Mouse (Mus musculus) heart, postnatal 25 days (tissue): ENCODE results near the gene Zmynd11. TPM values are rescaled to one million over a fixed set of nuclear protein-coding genes. Genes with fewer than 3 reads are reported as not detected.

Source experiments
- DNase-seq: peaks from one replicate; pipeline ENCODE4 v3.0.0; 2022; ENCODE audit warnings: low spot score
- intact Hi-C: fragments of 180-260 bp; cut with DNase I; formaldehyde crosslinking; loops from one replicate; pipeline ENCODE4 v1.15.1; 2025
- total RNA-seq, 2 experiments: library from RNA; stranded (reverse); gene quantifications; 2 replicates each; pipeline ENCODE4 v1.2.3; 2021

The Zmynd11 gene
- total RNA-seq, 2 experiments from 2014 or later: 122 to 135 TPM

- DNase-seq: no peak
- intact Hi-C loops: no loop called here
Observed at GRCm38 (mm10) chr13:9681492-9681891, 83.6 kb downstream of the Zmynd11 start.

- DNase-seq: no peak
- intact Hi-C loops: no loop called here
Observed at GRCm38 (mm10) chr13:9674126-9674525, 91.0 kb downstream of the Zmynd11 start.

GRCm38 (mm10) chr13:9669246-9669645, 95.9 kb downstream of the Zmynd11 start:
- intact Hi-C loops: no loop called here
- DNase-seq: no peak

- DNase-seq: no peak
- intact Hi-C loops: no loop called here
Observed at GRCm38 (mm10) chr13:9667954-9668496, 97.1 kb downstream of the Zmynd11 start.

GRCm38 (mm10) chr13:9663593-9663992, 101.5 kb downstream of the Zmynd11 start:
- intact Hi-C loops: no loop called here
- DNase-seq: no peak

GRCm38 (mm10) chr13:9660711-9661110, 104.4 kb downstream of the Zmynd11 start:
- no peak for DNase-seq

GRCm38 (mm10) chr13:9656613-9657012, 108.5 kb downstream of the Zmynd11 start:
- no peak for DNase-seq
- intact Hi-C loops: no loop called here

More at GRCm38 (mm10) chr13:9660711-9661110, 104.4 kb downstream of the Zmynd11 start:
- intact Hi-C loops: no loop called here

GRCm38 (mm10) chr13:9653018-9653417, 112.1 kb downstream of the Zmynd11 start:
- no peak for DNase-seq
- intact Hi-C loops: no loop called here

GRCm38 (mm10) chr13:9650580-9650979, 114.5 kb downstream of the Zmynd11 start:
- no peak for DNase-seq
- intact Hi-C loops: no loop called here

- intact Hi-C loops: no loop called here
- no peak for DNase-seq
Observed at GRCm38 (mm10) chr13:9649894-9650293, 115.2 kb downstream of the Zmynd11 start.

GRCm38 (mm10) chr13:9648716-9649115, 116.4 kb downstream of the Zmynd11 start:
- no peak for DNase-seq
- intact Hi-C loops: no loop called here

- DNase-seq: no peak
- intact Hi-C loops: no loop called here
Observed at GRCm38 (mm10) chr13:9637949-9638348, 127.2 kb downstream of the Zmynd11 start.

- DNase-seq: no peak
- intact Hi-C loops: loop anchor here (1.0 kb wide), 1 partner anchor 454 kb away; no protein-coding TSS in a partner anchor
Observed at GRCm38 (mm10) chr13:9636505-9636904, 128.6 kb downstream of the Zmynd11 start.

- no peak for DNase-seq
- intact Hi-C loops: loop anchor here (1.0 kb wide), 1 partner anchor 454 kb away; no protein-coding TSS in a partner anchor
Observed at GRCm38 (mm10) chr13:9635951-9636350, 129.2 kb downstream of the Zmynd11 start.
